Mouse (Mus musculus): Measurements from ENCODE around the gene Ube4a. TPM values are rescaled to one million over a fixed set of nuclear protein-coding genes. Genes with fewer than 3 reads are reported as not detected.
"Not testable (repeated sequence)": the region's sequence is repeated elsewhere in the genome, so short reads cannot be mapped to it uniquely, and the experiment has no call there.

Gene Ube4a
- polyA plus RNA-seq, 1 experiment from 2014 or later, result 25.7 TPM

DNA sequence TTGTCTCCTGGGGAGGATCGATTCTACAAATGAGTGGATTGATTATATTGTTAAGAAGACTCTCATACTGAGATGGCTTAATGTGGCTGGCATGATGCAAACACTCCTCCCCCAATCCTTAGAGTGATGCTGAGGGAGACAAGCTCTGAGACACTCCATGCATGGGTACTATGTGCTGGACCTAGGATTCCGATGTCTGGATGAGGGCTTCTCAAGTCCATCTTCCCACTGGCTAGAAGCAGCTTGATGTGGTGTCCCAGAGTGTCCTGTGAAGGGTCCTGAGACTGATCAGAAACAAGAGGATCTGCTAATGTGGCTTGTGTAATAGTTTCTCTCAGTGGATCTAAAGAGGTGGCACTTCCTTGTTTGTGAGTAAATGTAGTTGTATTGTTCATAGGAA, 15.7 kb upstream of the Ube4a start:
- WGBS, result 79% methylated on average over 2 of the region's 2 CpGs
- Histone ChIP-seq H3K4me3 (ENCODE audit: control insufficient read depth in 1 of 2, insufficient read depth in 1 of 2, low read depth in 1 of 2, low read length in 2 of 2) (no peak overlapping the region), H3K36me3 (ENCODE audit: control insufficient read depth, insufficient read depth, low read length) (no peaks in the 10 kb centered on the region), H3K4me2 (ENCODE audit: low read length) (no peak overlapping the region), H3K9ac (ENCODE audit: low read length) (no peak overlapping the region), H3K27ac (replicated peaks in 1 of 2; ENCODE audit: control insufficient read depth in 1 of 2, insufficient read depth in 1 of 2, low read depth in 2 of 2, low read length in 2 of 2) (no peak overlapping the region), H3K9me3 (ENCODE audit: control insufficient read depth, low read length) (no peaks in the 10 kb centered on the region), H3K27me3 (ENCODE audit: control insufficient read depth, insufficient read depth, low read length) (peaks cover 4% of the 10 kb centered on the region; the same call in 1 of the 2 replicates), H3K4me1 (ENCODE audit: control insufficient read depth in 2 of 2, insufficient read depth in 2 of 2, low read length in 2 of 2) (0 out of 4 replicates have a peak, but pooled peaks cover 0 to 4% of the 10 kb centered on the region in 2 experiments)
- no peak for ATAC-seq (ENCODE audit: insufficient number of reproducible peaks, insufficient read depth, low FRiP score, low read depth)

DNA sequence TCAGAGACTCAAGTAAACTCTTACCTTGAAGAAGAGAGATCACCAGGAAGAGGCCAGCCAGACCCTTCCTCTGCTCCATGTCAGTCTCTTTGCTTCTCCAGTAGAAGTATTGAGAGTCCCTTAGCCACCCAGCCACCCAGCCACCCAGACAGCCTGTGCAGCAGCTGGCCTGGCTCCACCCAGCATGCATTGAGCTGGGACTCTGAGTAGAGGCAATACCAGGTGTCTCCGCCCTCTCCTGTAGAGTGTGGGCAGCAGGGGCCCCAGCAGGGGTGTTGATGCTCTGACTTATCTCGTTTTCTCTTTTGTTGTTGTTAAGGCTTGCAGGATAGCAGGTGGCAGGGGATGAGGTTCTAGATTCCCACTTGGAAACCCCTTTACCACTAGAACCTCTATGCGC, 14.8 kb upstream of the Ube4a start, which contains the start of gene Cd3g:
TSS of gene Cd3g (minus strand) at position 190 of the 400 bp plus-strand sequence.
- Histone ChIP-seq H3K9me3 (ENCODE audit: control insufficient read depth, low read length) (no peaks in the 10 kb centered on the region), H3K4me1 (ENCODE audit: control insufficient read depth in 2 of 2, insufficient read depth in 2 of 2, low read length in 2 of 2) (no peaks in the 10 kb centered on the region), H3K36me3 (ENCODE audit: control insufficient read depth, insufficient read depth, low read length) (no peaks in the 10 kb centered on the region), H3K27me3 (ENCODE audit: control insufficient read depth, insufficient read depth, low read length) (peaks cover 4% of the 10 kb centered on the region; the same call in 1 of the 2 replicates), H3K4me3 (ENCODE audit: control insufficient read depth in 1 of 2, insufficient read depth in 1 of 2, low read depth in 1 of 2, low read length in 2 of 2) (no peak within 1 kb of the TSS), H3K4me2 (ENCODE audit: low read length) (no peak within 1 kb of the TSS), H3K27ac (replicated peaks in 1 of 2; ENCODE audit: control insufficient read depth in 1 of 2, insufficient read depth in 1 of 2, low read depth in 2 of 2, low read length in 2 of 2) (no peak within 1 kb of the TSS), H3K9ac (ENCODE audit: low read length) (no peak within 1 kb of the TSS)
- ATAC-seq (ENCODE audit: insufficient number of reproducible peaks, insufficient read depth, low FRiP score, low read depth), result no peak
- WGBS, result 63% methylated on average over 3 of the region's 3 CpGs

DNA sequence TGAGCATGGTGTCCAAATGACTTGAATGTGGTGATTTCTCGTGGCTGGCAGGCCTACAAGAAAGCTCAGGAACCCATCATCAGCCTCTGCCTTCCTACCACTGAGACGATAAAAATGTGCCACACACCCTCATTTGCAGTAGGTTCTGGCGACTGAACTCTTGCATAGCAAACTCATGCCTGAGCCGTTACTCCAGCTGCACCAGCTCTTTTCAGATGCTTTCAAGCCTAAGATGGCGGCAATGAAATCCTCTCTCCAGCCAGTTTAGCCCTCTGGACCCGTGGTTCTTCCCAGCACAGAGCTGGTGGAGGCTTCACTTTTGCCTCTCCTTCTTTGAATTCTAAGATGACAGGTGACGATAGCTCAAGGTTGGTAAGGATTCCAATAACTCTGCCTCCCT, 14.4 kb upstream of the Ube4a start:
- ATAC-seq (ENCODE audit: insufficient number of reproducible peaks, insufficient read depth, low FRiP score, low read depth), result no peak
- Histone ChIP-seq H3K9ac (ENCODE audit: low read length) (no peak overlapping the region), H3K4me1 (ENCODE audit: control insufficient read depth in 2 of 2, insufficient read depth in 2 of 2, low read length in 2 of 2) (no peaks in the 10 kb centered on the region), H3K4me3 (ENCODE audit: control insufficient read depth in 1 of 2, insufficient read depth in 1 of 2, low read depth in 1 of 2, low read length in 2 of 2) (no peak overlapping the region), H3K27ac (replicated peaks in 1 of 2; ENCODE audit: control insufficient read depth in 1 of 2, insufficient read depth in 1 of 2, low read depth in 2 of 2, low read length in 2 of 2) (no peak overlapping the region), H3K9me3 (ENCODE audit: control insufficient read depth, low read length) (no peaks in the 10 kb centered on the region), H3K27me3 (ENCODE audit: control insufficient read depth, insufficient read depth, low read length) (peaks cover 4% of the 10 kb centered on the region; the same call in 1 of the 2 replicates), H3K36me3 (ENCODE audit: control insufficient read depth, insufficient read depth, low read length) (no peaks in the 10 kb centered on the region), H3K4me2 (ENCODE audit: low read length) (no peak overlapping the region)
- WGBS, result 67% methylated on average over 7 of the region's 7 CpGs

DNA sequence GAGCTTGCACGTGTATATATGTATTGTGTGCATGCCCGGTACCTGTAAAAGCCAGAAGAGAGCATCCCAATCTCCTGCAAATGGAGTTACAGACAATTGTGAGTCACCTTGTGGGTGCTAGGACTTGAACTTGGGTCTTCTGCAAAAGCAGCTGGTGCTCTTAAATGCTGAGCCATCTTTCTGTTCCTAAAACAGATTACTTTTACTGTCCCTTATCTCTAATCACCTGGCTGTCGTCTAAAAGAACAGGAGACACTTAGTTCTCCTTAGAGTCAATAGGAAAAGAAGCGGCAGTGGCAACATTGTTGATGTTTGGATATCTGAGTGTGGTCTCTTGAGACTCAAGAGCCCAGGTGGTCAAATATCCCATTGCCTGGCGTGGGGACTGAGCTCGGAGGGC, 12.4 kb upstream of the Ube4a start:
- H3K36me3 ChIP-seq (ENCODE audit: control insufficient read depth, insufficient read depth, low read length), result no peaks in the 10 kb centered on the region
- no peak overlapping the region for H3K4me2 ChIP-seq (ENCODE audit: low read length)
- no peaks in the 10 kb centered on the region for H3K4me1 ChIP-seq (ENCODE audit: control insufficient read depth in 2 of 2, insufficient read depth in 2 of 2, low read length in 2 of 2)
- H3K9me3 ChIP-seq (ENCODE audit: control insufficient read depth, low read length), result no peaks in the 10 kb centered on the region
- 57% methylated on average over 6 of the region's 6 CpGs for WGBS
- no peak overlapping the region for H3K27ac ChIP-seq (replicated peaks in 1 of 2; ENCODE audit: control insufficient read depth in 1 of 2, insufficient read depth in 1 of 2, low read depth in 2 of 2, low read length in 2 of 2)
- no peak overlapping the region for H3K4me3 ChIP-seq (ENCODE audit: control insufficient read depth in 1 of 2, insufficient read depth in 1 of 2, low read depth in 1 of 2, low read length in 2 of 2)
- ATAC-seq (ENCODE audit: insufficient number of reproducible peaks, insufficient read depth, low FRiP score, low read depth), result no peak
- no peak overlapping the region for H3K9ac ChIP-seq (ENCODE audit: low read length)
- H3K27me3 ChIP-seq (ENCODE audit: control insufficient read depth, insufficient read depth, low read length), result peaks cover 15% of the 10 kb centered on the region; the same call in 1 of the 2 replicates

DNA sequence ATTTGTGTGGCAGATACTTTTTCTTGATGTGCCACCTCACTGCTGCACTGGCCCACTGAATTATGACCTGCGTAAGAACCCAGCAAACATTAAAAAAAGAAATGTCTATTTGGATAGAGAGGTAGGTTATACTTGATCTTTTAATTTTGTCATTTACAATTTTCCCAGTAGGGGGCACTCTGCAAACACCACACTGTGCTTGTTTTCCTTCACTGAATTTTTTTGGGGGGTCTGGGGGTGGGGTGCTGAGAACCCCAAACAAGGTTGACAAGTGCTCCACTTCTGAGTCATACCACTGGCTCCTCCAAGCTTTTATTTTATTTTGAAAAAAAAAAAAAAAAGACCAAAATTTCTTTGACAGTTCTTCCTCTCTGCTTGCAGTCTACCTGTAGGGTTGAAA, 4.0 kb upstream of the Ube4a start:
- H3K4me3 ChIP-seq (ENCODE audit: control insufficient read depth in 1 of 2, insufficient read depth in 1 of 2, low read depth in 1 of 2, low read length in 2 of 2), result no peak overlapping the region
- no peak overlapping the region for H3K9ac ChIP-seq (ENCODE audit: low read length)
- peaks cover 0 to 9% of the 10 kb centered on the region in 2 experiments; a peak in 1 of 4 replicates for H3K4me1 ChIP-seq (ENCODE audit: control insufficient read depth in 2 of 2, insufficient read depth in 2 of 2, low read length in 2 of 2)
- no peak for ATAC-seq (ENCODE audit: insufficient number of reproducible peaks, insufficient read depth, low FRiP score, low read depth)
- H3K27me3 ChIP-seq (ENCODE audit: control insufficient read depth, insufficient read depth, low read length), result peaks cover 20% of the 10 kb centered on the region
- H3K9me3 ChIP-seq (ENCODE audit: control insufficient read depth, low read length), result no peaks in the 10 kb centered on the region
- H3K4me2 ChIP-seq (ENCODE audit: low read length), result no peak overlapping the region
- no peaks in the 10 kb centered on the region for H3K36me3 ChIP-seq (ENCODE audit: control insufficient read depth, insufficient read depth, low read length)
- 41% methylated on average over 1 of the region's 1 CpGs for WGBS
- H3K27ac ChIP-seq (replicated peaks in 1 of 2; ENCODE audit: control insufficient read depth in 1 of 2, insufficient read depth in 1 of 2, low read depth in 2 of 2, low read length in 2 of 2), result no peak overlapping the region

DNA sequence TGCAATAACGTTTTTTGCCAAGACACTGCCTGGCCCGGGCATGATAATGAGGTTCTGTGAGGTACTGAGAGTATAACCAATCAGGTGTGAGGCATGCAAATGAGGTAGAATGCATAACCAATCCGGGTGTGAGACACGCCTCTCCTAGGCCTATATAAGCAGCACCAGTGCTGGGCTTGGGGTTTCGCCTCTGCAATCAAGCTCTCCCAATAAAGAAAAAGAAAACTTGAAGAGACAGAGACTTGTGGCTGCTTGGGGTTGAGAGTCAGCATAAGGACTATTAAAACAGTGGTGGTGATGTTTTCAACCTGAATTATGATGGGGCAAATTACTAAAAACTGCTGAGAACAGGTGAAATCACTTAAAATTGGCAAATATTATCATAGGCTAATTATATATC, 2.4 kb upstream of the Ube4a start:
- not testable (repeated sequence) for H3K4me2 ChIP-seq (ENCODE audit: low read length); ATAC-seq (ENCODE audit: insufficient number of reproducible peaks, insufficient read depth, low FRiP score, low read depth); H3K9ac ChIP-seq (ENCODE audit: low read length); H3K4me3 ChIP-seq (ENCODE audit: control insufficient read depth in 1 of 2, insufficient read depth in 1 of 2, low read depth in 1 of 2, low read length in 2 of 2); H3K9me3 ChIP-seq (ENCODE audit: control insufficient read depth, low read length); H3K27ac ChIP-seq (replicated peaks in 1 of 2; ENCODE audit: control insufficient read depth in 1 of 2, insufficient read depth in 1 of 2, low read depth in 2 of 2, low read length in 2 of 2); H3K27me3 ChIP-seq (ENCODE audit: control insufficient read depth, insufficient read depth, low read length); H3K36me3 ChIP-seq (ENCODE audit: control insufficient read depth, insufficient read depth, low read length)
- 77% methylated on average over 5 of the region's 5 CpGs for WGBS
- peaks cover 0 to 10% of the 10 kb centered on the region in 2 experiments; a peak in 1 of 4 replicates for H3K4me1 ChIP-seq (ENCODE audit: control insufficient read depth in 2 of 2, insufficient read depth in 2 of 2, low read length in 2 of 2)

DNA sequence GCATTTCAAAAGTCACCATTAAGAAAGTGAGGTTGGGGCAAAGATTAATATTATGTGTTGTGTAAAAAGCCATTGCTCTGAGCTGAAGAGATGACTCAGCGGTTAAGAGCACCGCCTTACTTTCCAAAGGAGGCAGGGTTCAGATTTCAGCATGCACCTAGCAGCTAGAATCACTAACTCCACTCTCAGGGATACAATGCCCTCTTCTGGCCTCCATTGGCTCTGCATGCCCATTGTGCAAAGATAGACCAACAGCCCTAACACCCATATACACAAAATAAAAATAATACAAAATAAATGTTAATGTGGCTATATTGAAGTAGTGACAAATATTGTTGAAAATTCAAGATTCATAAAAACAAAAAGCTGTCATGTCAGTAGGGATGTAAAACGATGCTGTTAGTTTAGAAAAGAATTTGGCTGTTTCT, 1.4 kb upstream of the Ube4a start:
- H3K4me1 ChIP-seq (ENCODE audit: control insufficient read depth in 2 of 2, insufficient read depth in 2 of 2, low read length in 2 of 2), result peaks cover 0 to 10% of the 10 kb centered on the region in 2 experiments; a peak in 1 of 4 replicates
- no peak overlapping the region for H3K27ac ChIP-seq (replicated peaks in 1 of 2; ENCODE audit: control insufficient read depth in 1 of 2, insufficient read depth in 1 of 2, low read depth in 2 of 2, low read length in 2 of 2)
- ATAC-seq (ENCODE audit: insufficient number of reproducible peaks, insufficient read depth, low FRiP score, low read depth), result no peak
- WGBS, result 27% methylated on average over 3 of the region's 3 CpGs
- H3K4me2 ChIP-seq (ENCODE audit: low read length), result no peak overlapping the region
- no peak overlapping the region for H3K4me3 ChIP-seq (ENCODE audit: control insufficient read depth in 1 of 2, insufficient read depth in 1 of 2, low read depth in 1 of 2, low read length in 2 of 2)
- H3K36me3 ChIP-seq (ENCODE audit: control insufficient read depth, insufficient read depth, low read length), result peaks cover 17% of the 10 kb centered on the region
- no peaks in the 10 kb centered on the region for H3K9me3 ChIP-seq (ENCODE audit: control insufficient read depth, low read length)
- no peak overlapping the region for H3K9ac ChIP-seq (ENCODE audit: low read length)
- peaks cover 8% of the 10 kb centered on the region; the same call in 1 of the 2 replicates for H3K27me3 ChIP-seq (ENCODE audit: control insufficient read depth, insufficient read depth, low read length)
